15 mouse cellular contexts compared by ENCODE assay signal in genomic region chr17:46038906-46039305, GRCm38 (mm10). TPM values are rescaled to one million over a fixed set of nuclear protein-coding genes. Genes with fewer than 3 reads are reported as not detected.
A peak's percentile ranks its signal among the peaks of the same experiment; 100 is the strongest.
DNase-seq lines count a peak whose midpoint lies in the region; ATAC-seq and TF ChIP-seq lines count a peak whose summit lies in the region.
"Had no signal": no experiment of that assay in that cellular context is flagged by ENCODE, and none has a peak within 500 bp of the region (broad histone marks: within the 10 kb centered on the region; RNA-seq: fewer than 3 reads in every experiment).

No protein-coding gene starts in this region.

- H3K4me1 ChIP-seq in kidney, adult 2 months (ENCODE audit: control insufficient read depth, insufficient read depth, low read length) = no peaks in the 10 kb centered on the region
- H3K4me1 ChIP-seq in kidney, embryonic 14.5 days (ENCODE audit: control insufficient read depth, insufficient read depth, low read length) = peaks cover 10% of the 10 kb centered on the region
- H3K4me1 ChIP-seq in lung, postnatal 0 days (ENCODE audit: insufficient read depth, low read depth, low read length) = no peaks in the 10 kb centered on the region; the same call in 1 of the 2 replicates
- H3K4me1 ChIP-seq: midbrain, embryonic 15.5 days had no signal

- H3K4me3 ChIP-seq in kidney, adult 2 months (ENCODE audit: insufficient read depth, low read depth, low read length) = no peak overlapping the region
- no peak overlapping the region for H3K4me3 ChIP-seq in kidney, embryonic 14.5 days (ENCODE audit: low read length)
- no peak overlapping the region for H3K4me3 ChIP-seq in lung, postnatal 0 days (ENCODE audit: low read depth, low read length)
- H3K4me3 ChIP-seq: liver, embryonic 15.5 days; midbrain, embryonic 15.5 days had no signal

- TF ChIP-seq CTCF in kidney, adult 2 months (conservative IDR thresholded peaks at IDR 0.05; ENCODE audit: insufficient read depth, insufficient read length, low read depth, low read length) = peak; percentile 62
- peak; percentile 45 for TF ChIP-seq CTCF in lung, postnatal 0 days (IDR thresholded peaks at IDR 0.05)

- H3K27ac ChIP-seq in kidney, adult 2 months (ENCODE audit: insufficient read depth, low read depth, low read length) = no peak overlapping the region
- no peak overlapping the region for H3K27ac ChIP-seq in kidney, embryonic 14.5 days (ENCODE audit: low read depth, low read length)
- H3K27ac ChIP-seq in lung, postnatal 0 days (ENCODE audit: low read length) = no peak overlapping the region
- H3K27ac ChIP-seq: liver, embryonic 15.5 days; midbrain, embryonic 15.5 days had no signal

- no peaks in the 10 kb centered on the region for H3K27me3 ChIP-seq in kidney, adult 2 months (replicated peaks; ENCODE audit: control insufficient read depth, insufficient read depth, low read length)
- no peaks in the 10 kb centered on the region for H3K27me3 ChIP-seq in kidney, embryonic 14.5 days (ENCODE audit: control insufficient read depth, insufficient read depth, low read length)
- no peaks in the 10 kb centered on the region for H3K27me3 ChIP-seq in lung, postnatal 0 days (replicated peaks; ENCODE audit: insufficient read depth, low read length)
- H3K27me3 ChIP-seq: liver, embryonic 15.5 days; midbrain, embryonic 15.5 days had no signal

- TF ChIP-seq POLR2A in kidney, adult 2 months (IDR thresholded peaks at IDR 0.05; ENCODE audit: low read depth, low read length) = no peak

- H3K36me3 ChIP-seq in kidney, adult 2 months (ENCODE audit: control insufficient read depth, insufficient read depth, low read length) = no peaks in the 10 kb centered on the region
- no peaks in the 10 kb centered on the region for H3K36me3 ChIP-seq in kidney, embryonic 14.5 days (ENCODE audit: control insufficient read depth, insufficient read depth, low read length)
- no peaks in the 10 kb centered on the region for H3K36me3 ChIP-seq in lung, postnatal 0 days (ENCODE audit: insufficient read depth, low read length)
- H3K36me3 ChIP-seq: liver, embryonic 15.5 days; midbrain, embryonic 15.5 days had no signal

- no peak for ATAC-seq in kidney, embryonic 14.5 days (ENCODE audit: low FRiP score, low TSS enrichment)
- ATAC-seq in lung, postnatal 0 days = no peak
- ATAC-seq: forebrain, embryonic 16.5 days; midbrain, embryonic 15.5 days had no signal

- DNase-seq in gastrocnemius, adult 18-20 months (ENCODE audit: low spot score) = peak; percentile 82
- DNase-seq in gastrocnemius, postnatal 4 days (ENCODE audit: low spot score in 2 of 2) = no peak
- DNase-seq in kidney, adult 2 months = no peak
- DNase-seq in lung, postnatal 0 days (ENCODE audit: low spot score) = no peak
- DNase-seq in lung, postnatal 36 days = no peak
- DNase-seq in gastrocnemius, postnatal 25 days = peak; percentile 60
- DNase-seq in layer of hippocampus, adult 9-11 months = no peak
- DNase-seq: adrenal gland, postnatal 36 days; cerebellum, postnatal 14 days; heart, postnatal 36 days; kidney, postnatal 25 days had no signal

- no peaks in the 10 kb centered on the region for H3K9me3 ChIP-seq in kidney, embryonic 14.5 days (ENCODE audit: control insufficient read depth, low read length)
- H3K9me3 ChIP-seq in lung, postnatal 0 days (ENCODE audit: low read length) = no peaks in the 10 kb centered on the region
- H3K9me3 ChIP-seq: liver, embryonic 15.5 days; midbrain, embryonic 15.5 days had no signal

- WGBS in kidney, adult 2 months = 51% methylated on average over 3 of the region's 3 CpGs
- WGBS in kidney, embryonic 14.5 days = 41% methylated on average over 3 of the region's 3 CpGs
- WGBS in lung, postnatal 0 days = 46% methylated on average over 3 of the region's 3 CpGs

- TF ChIP-seq EP300 in lung, postnatal 0 days (IDR thresholded peaks at IDR 0.05) = no peak

- H3K4me2 ChIP-seq in kidney, embryonic 14.5 days (replicated peaks; ENCODE audit: low read depth, low read length) = no peak overlapping the region
- no peak overlapping the region for H3K4me2 ChIP-seq in lung, postnatal 0 days (replicated peaks; ENCODE audit: low read depth, low read length)
- H3K4me2 ChIP-seq: liver, embryonic 15.5 days; midbrain, embryonic 15.5 days had no signal

- no peak overlapping the region for H3K9ac ChIP-seq in kidney, embryonic 14.5 days (ENCODE audit: low read depth, low read length)
- H3K9ac ChIP-seq in lung, postnatal 0 days (replicated peaks; ENCODE audit: low read depth) = no peak overlapping the region
- H3K9ac ChIP-seq: liver, embryonic 15.5 days; midbrain, embryonic 15.5 days had no signal

RNA-seq across cellular contexts. Expression of gene Vegfa, which starts 6.7 kb away (rescaled TPM):
- 100 to 1,000 TPM in 1 of 2 experiments, 10 to 100 TPM in 1; 90.0 to 204 TPM for total RNA-seq in gastrocnemius, adult 18-20 months (2021)
- total RNA-seq in gastrocnemius, postnatal 4 days (2021) = 100 to 1,000 TPM in 1 of 2 experiments, 10 to 100 TPM in 1; 97.0 to 100 TPM
- polyA plus RNA-seq in kidney, adult 2 months (2012; rRNA removed) = 336 and 398 TPM in 2 replicates
- 8.2 and 10.1 TPM in 2 replicates for polyA plus RNA-seq in kidney, embryonic 14.5 days (2014; fragmentation: Nextera tagmentation; extraction: Ambion mirVana)
- 21.4 and 31.9 TPM in 2 replicates for polyA plus RNA-seq in lung, postnatal 0 days (2015; fragmentation: Nextera tagmentation; extraction: Ambion mirVana)
- 100 to 1,000 TPM; 135 to 170 TPM for total RNA-seq in gastrocnemius, postnatal 25 days (2021)

Comparison
In these comparisons a context has a peak if more than half of its experiments do, and no peak if none do; other contexts are left out.
1. DNase-seq: peak in gastrocnemius, adult 18-20 months (single experiment) and gastrocnemius, postnatal 25 days (single experiment); none in gastrocnemius, postnatal 4 days (0 of 2), kidney, adult 2 months (single experiment), lung, postnatal 0 days (single experiment), lung, postnatal 36 days (single experiment) and layer of hippocampus, adult 9-11 months (single experiment).